Mouse (Mus musculus) megakaryocyte, adult 5-6 weeks (primary cell): ENCODE data around the gene Sprr2e. TPM values are rescaled to one million over a fixed set of nuclear protein-coding genes. Genes with fewer than 3 reads are reported as not detected.

Experiments used
- ATAC-seq: 2 replicates; pipeline ENCODE4 v1.8.0; 2016; ENCODE audit warnings: mild to moderate bottlenecking, inconsistent platforms; ENCODE audit not compliant: poor library complexity, severe bottlenecking
- total RNA-seq, 2 experiments: library from RNA; stranded (forward) in 1 of 2; stranded (reverse) in 1 of 2; fragments of 153-499, 151-499 nt in 1 of 2; fragments of 221-1000, 200-1000 nt in 1 of 2; gene quantifications; 2 replicates each; pipeline versions ENCODE4 v1.2.3 to v1.2.4; 2015 to 2017

Gene Sprr2e
- total RNA-seq (2015) (not detected in 2 replicates), total RNA-seq (2017) (not detected in 2 replicates)

GRCm38 (mm10) chr3:92351843-92352242 is at the start of gene Sprr2e:
Gene Sprr2e (plus strand): TSS chr3:92352143.
- ATAC-seq: no peak

- ATAC-seq: no peak
These were observed 44.5 kb upstream of the Sprr2e start for GRCm38 (mm10) chr3:92307406-92307805.

- no peak for ATAC-seq
These were observed 35.6 kb upstream of the Sprr2e start, which contains the start of gene Sprr2b for GRCm38 (mm10) chr3:92316320-92316719. Gene Sprr2b (plus strand): TSS chr3:92316620.

- no peak for ATAC-seq
These were observed 34.6 kb upstream of the Sprr2e start for GRCm38 (mm10) chr3:92317384-92317783.

GRCm38 (mm10) chr3:92336278-92336677 is 15.7 kb upstream of the Sprr2e start:
- no peak for ATAC-seq

GRCm38 (mm10) chr3:92338840-92339239 is 13.1 kb upstream of the Sprr2e start, which contains the start of gene Sprr2d:
Gene Sprr2d (plus strand): TSS chr3:92339140.
- ATAC-seq: no peak

GRCm38 (mm10) chr3:92361619-92362018 is 9.7 kb downstream of the Sprr2e start:
- no peak for ATAC-seq

GRCm38 (mm10) chr3:92364887-92365286 is 12.9 kb downstream of the Sprr2e start, which contains the start of gene Sprr2f:
Gene Sprr2f (plus strand): TSS chr3:92365187.
- ATAC-seq: no peak

GRCm38 (mm10) chr3:92373613-92374012 is 21.7 kb downstream of the Sprr2e start:
- no peak for ATAC-seq

- no peak for ATAC-seq
These were observed 33.4 kb downstream of the Sprr2e start, which contains the start of gene Sprr2h for GRCm38 (mm10) chr3:92385385-92385784. Gene Sprr2h (plus strand): TSS chr3:92385685.

GRCm38 (mm10) chr3:92394301-92394700 is 42.4 kb downstream of the Sprr2e start:
- no peak for ATAC-seq

Other genes with a start within 250 kb of the Sprr2e start
- gene Prr9, start 228.2 kb upstream of the Sprr2e start, total RNA-seq (2015): not detected in 2 replicates
- gene Prr9, start 228.2 kb upstream of the Sprr2e start, total RNA-seq (2017): not detected in 2 replicates
- gene Lelp1, start 209.4 kb upstream of the Sprr2e start, total RNA-seq (2015): not detected in 2 replicates
- gene Lelp1, start 209.4 kb upstream of the Sprr2e start, total RNA-seq (2017): not detected in 2 replicates
- gene Sprr2a1, start 136.3 kb upstream of the Sprr2e start, total RNA-seq (2015): not detected in 2 replicates
- not detected in 2 replicates for gene Sprr2a1, start 136.3 kb upstream of the Sprr2e start, total RNA-seq (2017)
- not detected in 2 replicates for gene Sprr2a2, start 136.2 kb upstream of the Sprr2e start, total RNA-seq (2015)
- gene Sprr2a2, start 136.2 kb upstream of the Sprr2e start, total RNA-seq (2017): not detected in 2 replicates
- gene Sprr2a3, start 66.7 kb upstream of the Sprr2e start, total RNA-seq (2015): not detected in 2 replicates
- not detected in 2 replicates for gene Sprr2a3, start 66.7 kb upstream of the Sprr2e start, total RNA-seq (2017)
- gene Sprr2b, start 35.5 kb upstream of the Sprr2e start, total RNA-seq (2015): not detected in 2 replicates
- not detected in 2 replicates for gene Sprr2b, start 35.5 kb upstream of the Sprr2e start, total RNA-seq (2017)
- gene Sprr2d, start 13.0 kb upstream of the Sprr2e start, total RNA-seq (2015): not detected in 2 replicates
- not detected in 2 replicates for gene Sprr2d, start 13.0 kb upstream of the Sprr2e start, total RNA-seq (2017)
- not detected in 2 replicates for gene Sprr2f, start 13.0 kb downstream of the Sprr2e start, total RNA-seq (2015)
- not detected in 2 replicates for gene Sprr2f, start 13.0 kb downstream of the Sprr2e start, total RNA-seq (2017)
- not detected in 2 replicates for gene Sprr2h, start 33.5 kb downstream of the Sprr2e start, total RNA-seq (2015)
- gene Sprr2h, start 33.5 kb downstream of the Sprr2e start, total RNA-seq (2017): not detected in 2 replicates
- not detected in 2 replicates for gene Sprr2i, start 55.8 kb downstream of the Sprr2e start, total RNA-seq (2015)
- not detected in 2 replicates for gene Sprr2i, start 55.8 kb downstream of the Sprr2e start, total RNA-seq (2017)
- gene Sprr2j-ps, start 65.9 kb downstream of the Sprr2e start, total RNA-seq (2015): not detected in 2 replicates
- not detected in 2 replicates for gene Sprr2j-ps, start 65.9 kb downstream of the Sprr2e start, total RNA-seq (2017)
- 7.0 and 7.4 TPM in 2 replicates for gene Gm9774, start 77.3 kb downstream of the Sprr2e start, total RNA-seq (2015)
- 1.1 and 2.3 TPM in 2 replicates for gene Gm9774, start 77.3 kb downstream of the Sprr2e start, total RNA-seq (2017)
- not detected in 2 replicates for gene Sprr2k, start 80.4 kb downstream of the Sprr2e start, total RNA-seq (2015)
- not detected in 2 replicates for gene Sprr2k, start 80.4 kb downstream of the Sprr2e start, total RNA-seq (2017)
- gene Sprr1b, start 86.6 kb downstream of the Sprr2e start, total RNA-seq (2015): not detected in 2 replicates
- gene Sprr1b, start 86.6 kb downstream of the Sprr2e start, total RNA-seq (2017): not detected in 2 replicates
- gene Sprr3, start 106.6 kb downstream of the Sprr2e start, total RNA-seq (2015): not detected in 2 replicates
- not detected in 2 replicates for gene Sprr3, start 106.6 kb downstream of the Sprr2e start, total RNA-seq (2017)
- gene Sprr1a, start 133.8 kb downstream of the Sprr2e start, total RNA-seq (2015): not detected in 2 replicates
- not detected in 2 replicates for gene Sprr1a, start 133.8 kb downstream of the Sprr2e start, total RNA-seq (2017)
- not detected in 2 replicates for gene Sprr4, start 148.3 kb downstream of the Sprr2e start, total RNA-seq (2015)
- not detected in 2 replicates for gene Sprr4, start 148.3 kb downstream of the Sprr2e start, total RNA-seq (2017)
- gene 2310046K23Rik, start 182.4 kb downstream of the Sprr2e start, total RNA-seq (2015): not detected in 2 replicates
- gene 2310046K23Rik, start 182.4 kb downstream of the Sprr2e start, total RNA-seq (2017): not detected in 2 replicates
- 0.18 TPM in 1 of 2 replicates, not detected in the other for gene Ivl, start 221.6 kb downstream of the Sprr2e start, total RNA-seq (2015)
- gene Ivl, start 221.6 kb downstream of the Sprr2e start, total RNA-seq (2017): not detected in 2 replicates
- not detected in 2 replicates for gene Smcp, start 236.9 kb downstream of the Sprr2e start, total RNA-seq (2015)
- gene Smcp, start 236.9 kb downstream of the Sprr2e start, total RNA-seq (2017): not detected in 2 replicates